Mouse (Mus musculus): ENCODE results near the gene Vmn2r34. TPM values are rescaled to one million over a fixed set of nuclear protein-coding genes. Genes with fewer than 3 reads are reported as not detected.

Gene Vmn2r34
- polyA plus RNA-seq (2021; fragmentation: Nextera tagmentation), result not detected in 2 replicates
- long read RNA-seq, experiment 1, result 0 reads
- long read RNA-seq, experiment 2, result 0 reads

DNA sequence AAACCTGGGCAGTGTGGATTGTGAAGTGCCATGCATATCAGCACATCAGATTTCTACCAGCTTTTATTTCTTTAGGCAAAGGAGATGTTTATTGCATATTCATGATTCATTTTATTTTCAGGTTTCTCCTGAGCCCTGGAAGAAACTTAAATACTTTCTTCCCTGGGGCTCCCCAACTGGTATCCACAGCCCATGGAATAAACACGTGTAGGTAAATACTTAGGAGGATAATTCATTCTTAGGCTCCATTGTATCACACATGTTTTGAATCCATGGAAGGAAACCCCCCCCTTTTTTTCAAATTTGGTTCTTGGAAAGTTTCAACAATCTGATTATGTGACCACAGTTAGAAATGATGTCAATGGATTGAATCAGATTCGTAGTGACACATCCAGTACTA is at the start of gene Vmn2r34:
TSS of gene Vmn2r34 (minus strand) at position 101 of the 400 bp plus-strand sequence.

Other genes starting within 250 kb of the Vmn2r34 start
- gene Vmn2r32, start 209.5 kb downstream of the Vmn2r34 start, polyA plus RNA-seq (2021; fragmentation: Nextera tagmentation), result not detected in 2 replicates
- gene Vmn2r33, start 122.7 kb downstream of the Vmn2r34 start, polyA plus RNA-seq (2021; fragmentation: Nextera tagmentation), result not detected in 2 replicates
- gene Vmn2r35, start 130.4 kb upstream of the Vmn2r34 start, polyA plus RNA-seq (2021; fragmentation: Nextera tagmentation), result 0.05 TPM in 1 of 2 replicates, not detected in the other
- gene Vmn2r36, start 213.0 kb upstream of the Vmn2r34 start, polyA plus RNA-seq (2021; fragmentation: Nextera tagmentation), result not detected in 2 replicates

Measured in layer of hippocampus, adult 6 months (tissue).